Mouse (Mus musculus) megakaryocyte, embryonic 14.5 days (primary cell): ENCODE measurements around the gene G3bp1.

Source experiments
- FLI1 ChIP-seq: IDR thresholded peaks from 2 replicates; pipeline ENCODE4 v1.6.1; 2012; ENCODE audit warnings: low read length, inconsistent platforms, mixed read lengths
- GATA1 ChIP-seq: IDR thresholded peaks from 3 replicates; pipeline ENCODE4 v1.6.1; 2012; ENCODE audit warnings: mixed read lengths, low read length, inconsistent platforms, borderline replicate concordance

- TF ChIP-seq GATA1 (no peak), FLI1 (no peak)
These were observed at the start of gene G3bp1 for GRCm38 (mm10) chr11:55469048-55469843.
